12 mouse cellular contexts compared by ENCODE assay signal in genomic region chr5:103846154-103846551, GRCm38 (mm10).
DNase-seq lines count a peak whose midpoint lies in the region; ATAC-seq and TF ChIP-seq lines count a peak whose summit lies in the region.
"Had no signal": no experiment of that assay in that cellular context is flagged by ENCODE, and none has a peak within 500 bp of the region (broad histone marks: within the 10 kb centered on the region; RNA-seq: fewer than 3 reads in every experiment).

No protein-coding gene starts in this region.

- peak; percentile 17 for ATAC-seq in kidney, embryonic 14.5 days (ENCODE audit: low FRiP score, low TSS enrichment)
- 0 out of 2 replicates have a peak, but pooled peaks have one; percentile 29 for ATAC-seq in midbrain, embryonic 13.5 days
- ATAC-seq in midbrain, embryonic 16.5 days = no peak; the same call in 1 of the 2 replicates

- peak overlapping the region; percentile 93 for H3K27ac ChIP-seq in gastrocnemius, adult 2 months
- H3K27ac ChIP-seq in kidney, embryonic 14.5 days (ENCODE audit: low read depth, low read length) = 0 out of 2 replicates have a peak overlapping the region, but pooled peaks have one; percentile 55
- no peak overlapping the region for H3K27ac ChIP-seq in midbrain, embryonic 13.5 days
- H3K27ac ChIP-seq in midbrain, embryonic 16.5 days (ENCODE audit: low read length) = no peak overlapping the region
- H3K27ac ChIP-seq: heart, adult 2 months; liver, embryonic 13.5 days had no signal

- WGBS in kidney, embryonic 14.5 days = 53% methylated on average over 10 of the region's 10 CpGs
- WGBS in midbrain, embryonic 13.5 days = 87% methylated on average over 10 of the region's 10 CpGs
- 83% methylated on average over 10 of the region's 10 CpGs for WGBS in midbrain, embryonic 16.5 days

- intact Hi-C loops in gastrocnemius, adult 2 months (cut with DNase I) = no loop called here

- DNase-seq in gastrocnemius, adult 2 months = peak; percentile 70
- no peak for DNase-seq in gastrocnemius, postnatal 4 days (ENCODE audit: low spot score in 2 of 2)
- DNase-seq in kidney, postnatal 4 days = no peak
- DNase-seq in lung, postnatal 36 days = peak; percentile 71
- DNase-seq in layer of hippocampus, adult 18-20 months (ENCODE audit: low spot score in 2 of 2) = no peak
- DNase-seq: heart, adult 2 months; liver, embryonic 13.5 days had no signal

- no peak overlapping the region for H3K4me2 ChIP-seq in kidney, embryonic 14.5 days (replicated peaks; ENCODE audit: low read depth, low read length)
- no peak overlapping the region for H3K4me2 ChIP-seq in midbrain, embryonic 13.5 days (replicated peaks)
- no peak overlapping the region for H3K4me2 ChIP-seq in midbrain, embryonic 16.5 days (ENCODE audit: low read length)
- H3K4me2 ChIP-seq: forebrain, embryonic 15.5 days; liver, embryonic 13.5 days had no signal

- no peaks in the 10 kb centered on the region for H3K27me3 ChIP-seq in kidney, embryonic 14.5 days (ENCODE audit: control insufficient read depth, insufficient read depth, low read length)
- no peaks in the 10 kb centered on the region for H3K27me3 ChIP-seq in midbrain, embryonic 13.5 days
- H3K27me3 ChIP-seq in midbrain, embryonic 16.5 days (ENCODE audit: control insufficient read depth, insufficient read depth, low read depth, low read length) = no peaks in the 10 kb centered on the region
- H3K27me3 ChIP-seq: forebrain, embryonic 15.5 days; liver, embryonic 13.5 days; megakaryocyte, embryonic 14.5 days had no signal

- no peak overlapping the region for H3K9ac ChIP-seq in kidney, embryonic 14.5 days (ENCODE audit: low read depth, low read length)
- no peak overlapping the region for H3K9ac ChIP-seq in midbrain, embryonic 13.5 days (replicated peaks)
- no peak overlapping the region for H3K9ac ChIP-seq in midbrain, embryonic 16.5 days (ENCODE audit: low read depth, low read length)
- H3K9ac ChIP-seq: forebrain, embryonic 15.5 days; liver, embryonic 13.5 days had no signal

- no peak overlapping the region for H3K4me3 ChIP-seq in gastrocnemius, adult 2 months
- no peak overlapping the region for H3K4me3 ChIP-seq in kidney, embryonic 14.5 days (ENCODE audit: low read length)
- H3K4me3 ChIP-seq in midbrain, embryonic 13.5 days (replicated peaks) = no peak overlapping the region
- H3K4me3 ChIP-seq in midbrain, embryonic 16.5 days (ENCODE audit: low read depth, low read length) = no peak overlapping the region
- H3K4me3 ChIP-seq: forebrain, embryonic 15.5 days; heart, adult 2 months; liver, embryonic 13.5 days; megakaryocyte, embryonic 14.5 days had no signal

- H3K36me3 ChIP-seq in kidney, embryonic 14.5 days (ENCODE audit: control insufficient read depth, insufficient read depth, low read length) = peaks cover 30% of the 10 kb centered on the region
- peaks cover 25% of the 10 kb centered on the region; the same call in 1 of the 2 replicates for H3K36me3 ChIP-seq in midbrain, embryonic 13.5 days
- no peaks in the 10 kb centered on the region for H3K36me3 ChIP-seq in midbrain, embryonic 16.5 days (ENCODE audit: control insufficient read depth, insufficient read depth, low read length)
- H3K36me3 ChIP-seq: forebrain, embryonic 15.5 days had no signal

- H3K4me1 ChIP-seq in kidney, embryonic 14.5 days (ENCODE audit: control insufficient read depth, insufficient read depth, low read length) = peaks cover 21% of the 10 kb centered on the region
- peaks cover 24% of the 10 kb centered on the region for H3K4me1 ChIP-seq in midbrain, embryonic 13.5 days (replicated peaks)
- H3K4me1 ChIP-seq in midbrain, embryonic 16.5 days (ENCODE audit: control insufficient read depth, insufficient read depth, low read length) = peaks cover 9% of the 10 kb centered on the region; the same call in 1 of the 2 replicates
- H3K4me1 ChIP-seq: liver, embryonic 13.5 days; megakaryocyte, embryonic 14.5 days had no signal

- no peaks in the 10 kb centered on the region for H3K9me3 ChIP-seq in kidney, embryonic 14.5 days (ENCODE audit: control insufficient read depth, low read length)
- no peaks in the 10 kb centered on the region for H3K9me3 ChIP-seq in midbrain, embryonic 13.5 days
- H3K9me3 ChIP-seq in midbrain, embryonic 16.5 days (replicated peaks; ENCODE audit: control insufficient read depth, low read length, poor library complexity, severe bottlenecking) = no peaks in the 10 kb centered on the region
- H3K9me3 ChIP-seq: forebrain, embryonic 15.5 days; liver, embryonic 13.5 days; megakaryocyte, embryonic 14.5 days had no signal

- no peak for TF ChIP-seq CTCF in gastrocnemius, adult 2 months (IDR thresholded peaks at IDR 0.05)

Comparison
In these comparisons a context has a peak if more than half of its experiments do, and no peak if none do; other contexts are left out.
1. DNase-seq: peak in gastrocnemius, adult 2 months (single experiment) and lung, postnatal 36 days (single experiment); none in gastrocnemius, postnatal 4 days (0 of 2), kidney, postnatal 4 days (0 of 2) and layer of hippocampus, adult 18-20 months (0 of 2).
2. H3K27ac ChIP-seq: peak in gastrocnemius, adult 2 months (single experiment) and kidney, embryonic 14.5 days (single experiment); none in midbrain, embryonic 13.5 days (single experiment) and midbrain, embryonic 16.5 days (single experiment).